Mouse (Mus musculus) small intestine, adult 2 months (tissue): ENCODE measurements at regions not wholly inside any gene's neighbourhood (a gene's known extent, or its start where the extent isn't known, plus 50 kb on each side); places are given as distances from the start of the nearest gene placed in this dataset.

Experiments used
- CTCF ChIP-seq: fragments of 200-500 bp; IDR thresholded peaks from 2 replicates; pipeline ENCODE4 v1.5.1; 2012; ENCODE audit warnings: low read depth, mild to moderate bottlenecking, control low read depth, inconsistent platforms, low read length, moderate library complexity, mixed read lengths; ENCODE audit not compliant: insufficient replicate concordance, insufficient read length; ENCODE audit errors: extremely low read depth
- POLR2A ChIP-seq: fragments of 200-500 bp; IDR thresholded peaks from 2 replicates; pipeline ENCODE4 v1.6.1; 2012; ENCODE audit warnings: low read depth, mild to moderate bottlenecking, control low read depth, inconsistent platforms, low read length, moderate library complexity

- TF ChIP-seq CTCF: no peak
- TF ChIP-seq POLR2A: no peak
These were observed 75.9 kb upstream of the Gm9747 start for GRCm38 (mm10) chr1:82157013-82157412.
